Mouse (Mus musculus): Measurements from ENCODE around the gene Srxn1.
"Not testable (repeated sequence)": the region's sequence is repeated elsewhere in the genome, so short reads cannot be mapped to it uniquely, and the experiment has no call there.

The Srxn1 gene

GRCm38 (mm10) chr2:152105318-152106224 lies at the start of gene Srxn1:
Gene Srxn1 (plus strand): TSS chr2:152105516.
- DNase-seq (ENCODE audit: low read depth in 1 of 2, low spot score in 2 of 2) = peak; percentile 79 to 83

GRCm38 (mm10) chr2:152056368-152057251 lies 48.7 kb upstream of the Srxn1 start:
- no peak for DNase-seq (ENCODE audit: low read depth in 1 of 2, low spot score in 2 of 2)

- no peak for DNase-seq (ENCODE audit: low read depth in 1 of 2, low spot score in 2 of 2)
These were observed 48.1 kb upstream of the Srxn1 start for GRCm38 (mm10) chr2:152057252-152057563.

DNA sequence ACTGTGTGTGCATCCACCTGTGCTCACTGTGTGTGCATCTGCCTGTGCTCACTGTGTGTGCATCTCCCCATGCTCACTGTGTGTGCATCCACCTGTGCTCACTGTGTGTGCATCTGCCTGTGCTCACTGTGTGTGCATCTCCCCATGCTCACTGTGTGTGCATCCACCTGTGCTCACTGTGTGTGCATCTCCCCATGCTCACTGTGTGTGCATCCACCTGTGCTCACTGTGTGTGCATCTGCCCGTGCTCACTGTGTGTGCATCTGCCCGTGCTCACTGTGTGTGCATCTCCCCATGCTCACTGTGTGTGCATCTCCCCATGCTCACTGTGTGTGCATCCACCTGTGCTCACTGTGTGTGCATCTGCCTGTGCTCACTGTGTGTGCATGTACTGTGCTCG lies 42.5 kb upstream of the Srxn1 start:
- not testable (repeated sequence) for DNase-seq (ENCODE audit: low read depth in 1 of 2, low spot score in 2 of 2)

- DNase-seq (ENCODE audit: low read depth in 1 of 2, low spot score in 2 of 2) = no peak
These were observed 36.5 kb upstream of the Srxn1 start for GRCm38 (mm10) chr2:152068660-152069433.

GRCm38 (mm10) chr2:152069434-152069786 lies 35.9 kb upstream of the Srxn1 start:
- no peak for DNase-seq (ENCODE audit: low read depth in 1 of 2, low spot score in 2 of 2)

DNA sequence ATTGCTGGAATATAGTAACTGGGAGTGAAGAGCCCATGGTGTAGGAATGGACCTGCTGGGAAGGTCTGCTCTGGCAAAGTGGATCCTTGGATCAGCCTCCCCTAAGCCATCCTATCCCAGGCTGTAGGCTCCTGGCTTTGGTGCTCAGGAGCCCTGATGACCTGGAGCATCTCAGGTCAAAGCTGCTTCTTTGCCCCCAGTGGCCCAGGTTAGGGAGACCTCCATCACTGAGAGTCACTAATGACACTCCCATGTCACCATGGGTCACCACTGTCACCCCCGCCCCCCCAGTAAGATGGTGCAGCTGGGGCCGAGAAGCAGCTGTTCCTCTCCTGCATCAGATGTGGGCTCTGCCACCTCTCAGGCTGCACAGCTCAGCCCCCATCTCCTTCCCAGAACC lies 35.4 kb upstream of the Srxn1 start:
- no peak for DNase-seq (ENCODE audit: low read depth in 1 of 2, low spot score in 2 of 2)

GRCm38 (mm10) chr2:152074521-152074920 lies 30.8 kb upstream of the Srxn1 start:
- DNase-seq (ENCODE audit: low read depth in 1 of 2, low spot score in 2 of 2) = no peak

DNA sequence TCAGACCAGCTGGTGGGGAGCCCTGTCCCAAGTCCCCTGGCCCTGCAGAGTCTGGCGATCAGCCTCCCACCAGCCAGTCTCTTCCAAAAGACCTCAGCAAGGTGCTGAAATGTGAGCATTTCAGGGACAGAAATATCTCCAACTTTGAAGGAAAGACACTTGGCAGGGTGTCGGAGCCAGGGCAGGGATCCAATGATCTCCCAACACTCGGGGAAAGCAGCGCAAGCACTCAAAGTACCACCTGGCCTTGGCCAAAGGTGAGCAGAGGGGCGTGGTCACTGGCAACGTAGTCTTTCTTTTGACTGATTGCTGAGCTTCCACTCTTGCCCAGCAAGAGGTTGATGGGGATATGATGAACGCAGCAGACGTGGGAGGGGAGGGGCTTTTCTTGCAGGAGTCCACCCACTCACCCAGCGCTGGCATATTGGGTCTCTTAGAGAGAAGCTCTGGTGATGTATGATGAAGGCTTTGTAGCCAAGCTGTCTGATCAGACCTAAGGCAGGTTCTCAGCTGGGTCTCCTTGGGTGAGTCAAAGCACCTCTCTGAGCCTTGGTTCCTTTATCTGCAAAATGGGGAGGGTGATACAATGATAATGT lies 29.9 kb upstream of the Srxn1 start:
- DNase-seq (ENCODE audit: low read depth in 1 of 2, low spot score in 2 of 2) = no peak

DNA sequence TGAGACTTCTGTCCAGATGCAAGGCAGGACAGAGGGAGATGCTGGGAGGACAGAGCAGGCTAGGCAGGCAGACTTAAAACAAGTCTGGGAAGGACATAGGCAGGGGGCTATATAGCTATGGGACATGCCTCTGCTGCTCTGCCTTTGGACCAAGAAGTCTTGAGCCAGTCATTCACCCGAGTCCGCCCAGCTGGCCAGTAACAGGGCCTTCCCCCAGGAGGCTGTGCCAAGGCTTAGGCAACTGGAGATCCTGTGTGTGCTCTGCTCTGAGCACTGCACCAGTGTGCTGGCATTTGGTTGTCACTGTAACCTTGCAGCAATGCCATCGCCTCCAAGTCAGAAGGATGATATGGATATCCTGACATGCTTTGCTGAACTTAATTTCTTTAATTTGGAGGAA lies 28.0 kb upstream of the Srxn1 start:
- no peak for DNase-seq (ENCODE audit: low read depth in 1 of 2, low spot score in 2 of 2)

GRCm38 (mm10) chr2:152080685-152081541 lies 24.4 kb upstream of the Srxn1 start, which contains the start of gene Scrt2:
Gene Scrt2 (plus strand): TSS chr2:152081529.
- DNase-seq (ENCODE audit: low read depth in 1 of 2, low spot score in 2 of 2) = peak in 1 of 2 experiments; percentile 37

DNA sequence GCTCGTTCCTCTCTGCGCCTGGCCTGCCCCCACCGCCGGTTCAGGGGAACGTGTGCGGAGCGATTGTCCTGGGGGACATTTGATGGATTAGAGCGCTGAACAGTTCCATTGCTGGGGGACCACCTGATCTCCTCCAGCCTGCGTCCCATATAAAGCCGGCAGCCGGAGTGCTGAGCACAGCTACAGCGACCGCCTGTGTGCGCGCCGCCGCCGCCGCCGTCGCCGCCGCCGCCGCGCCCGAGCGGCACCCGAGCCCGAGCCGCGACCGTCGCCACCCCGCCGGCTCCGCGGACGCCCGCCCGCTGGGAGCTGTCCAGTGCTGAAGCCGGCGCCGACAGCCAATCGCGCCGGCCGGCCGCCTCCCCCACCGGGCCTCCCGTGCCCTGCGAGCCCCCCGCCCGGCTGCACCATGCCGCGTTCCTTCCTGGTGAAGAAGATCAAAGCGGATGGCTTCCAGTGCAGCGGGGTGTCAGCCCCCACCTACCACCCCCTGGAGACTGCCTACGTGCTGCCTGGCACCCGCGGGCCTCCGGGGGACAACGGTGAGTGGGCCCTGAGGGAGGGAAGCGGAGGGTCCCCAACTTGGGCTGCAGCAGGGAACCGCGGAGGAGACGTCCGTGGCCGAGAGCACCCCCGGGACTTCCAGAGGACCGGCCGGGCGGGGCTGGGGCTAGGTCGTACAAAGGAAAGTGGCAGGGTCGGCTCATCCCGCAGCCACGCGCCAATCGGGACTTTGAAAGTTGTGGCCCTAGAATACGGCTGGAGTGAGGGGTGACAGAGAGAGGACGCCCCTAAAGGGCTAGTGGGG lies 23.5 kb upstream of the Srxn1 start:
- peak in 1 of 2 experiments; percentile 18 for DNase-seq (ENCODE audit: low read depth in 1 of 2, low spot score in 2 of 2)

- no peak for DNase-seq (ENCODE audit: low read depth in 1 of 2, low spot score in 2 of 2)
These were observed 22.6 kb upstream of the Srxn1 start for GRCm38 (mm10) chr2:152082456-152083285.

DNA sequence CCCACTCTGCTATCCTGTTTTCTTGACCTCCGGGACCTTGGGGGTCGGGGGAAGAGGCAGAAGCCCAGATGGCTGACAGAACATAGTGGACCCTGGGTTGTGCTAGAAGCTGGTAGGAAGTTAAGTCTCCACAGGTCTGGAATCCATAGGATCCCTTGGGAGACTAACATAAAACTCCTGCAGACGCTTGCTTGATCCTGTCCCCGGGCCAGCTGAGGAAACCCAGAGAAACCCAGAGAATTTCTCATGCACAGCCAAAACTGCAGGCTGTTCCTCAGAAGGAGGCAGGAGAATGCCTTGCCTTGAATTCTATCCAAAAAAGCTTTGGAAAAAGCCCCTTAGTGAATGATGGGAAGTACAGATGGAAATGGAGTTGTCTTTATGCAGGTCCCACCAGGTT lies 21.9 kb upstream of the Srxn1 start:
- DNase-seq (ENCODE audit: low read depth in 1 of 2, low spot score in 2 of 2) = no peak

- DNase-seq (ENCODE audit: low read depth in 1 of 2, low spot score in 2 of 2) = no peak
These were observed 21.0 kb upstream of the Srxn1 start for GRCm38 (mm10) chr2:152084298-152084697.

- DNase-seq (ENCODE audit: low read depth in 1 of 2, low spot score in 2 of 2) = no peak
These were observed 19.9 kb upstream of the Srxn1 start for GRCm38 (mm10) chr2:152085414-152085813.

DNA sequence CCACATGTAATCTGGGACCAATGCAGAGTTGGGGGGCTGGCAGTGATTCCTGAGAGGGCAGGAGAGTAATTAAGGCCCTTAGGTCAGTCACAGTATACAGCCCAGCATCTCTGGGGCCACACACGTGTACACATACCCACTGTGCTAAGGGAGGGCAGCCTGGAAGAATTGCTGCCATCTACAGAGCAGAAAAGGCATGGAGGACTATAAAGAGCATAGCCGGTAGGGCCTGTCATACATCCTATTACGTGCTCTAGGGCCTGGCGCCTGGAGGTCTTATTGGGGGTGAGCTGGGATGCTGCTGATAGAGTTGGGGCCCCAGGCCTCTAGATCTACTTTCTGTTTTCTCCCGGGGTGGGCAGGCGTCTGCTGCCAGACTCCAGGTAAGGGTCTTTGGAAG lies 18.9 kb upstream of the Srxn1 start:
- DNase-seq (ENCODE audit: low read depth in 1 of 2, low spot score in 2 of 2) = no peak

- DNase-seq (ENCODE audit: low read depth in 1 of 2, low spot score in 2 of 2) = no peak
These were observed 18.2 kb upstream of the Srxn1 start for GRCm38 (mm10) chr2:152087111-152087510.

All from monocyte, adult 2 months (primary cell).